Mouse (Mus musculus): ENCODE results near the gene Xpc. TPM values are rescaled to one million over a fixed set of nuclear protein-coding genes. Genes with fewer than 3 reads are reported as not detected.
A peak's percentile ranks its signal among the peaks of the same experiment; 100 is the strongest.

Gene Xpc
- polyA plus RNA-seq, 1 experiment from 2014 or later, result 16.5 TPM

DNA sequence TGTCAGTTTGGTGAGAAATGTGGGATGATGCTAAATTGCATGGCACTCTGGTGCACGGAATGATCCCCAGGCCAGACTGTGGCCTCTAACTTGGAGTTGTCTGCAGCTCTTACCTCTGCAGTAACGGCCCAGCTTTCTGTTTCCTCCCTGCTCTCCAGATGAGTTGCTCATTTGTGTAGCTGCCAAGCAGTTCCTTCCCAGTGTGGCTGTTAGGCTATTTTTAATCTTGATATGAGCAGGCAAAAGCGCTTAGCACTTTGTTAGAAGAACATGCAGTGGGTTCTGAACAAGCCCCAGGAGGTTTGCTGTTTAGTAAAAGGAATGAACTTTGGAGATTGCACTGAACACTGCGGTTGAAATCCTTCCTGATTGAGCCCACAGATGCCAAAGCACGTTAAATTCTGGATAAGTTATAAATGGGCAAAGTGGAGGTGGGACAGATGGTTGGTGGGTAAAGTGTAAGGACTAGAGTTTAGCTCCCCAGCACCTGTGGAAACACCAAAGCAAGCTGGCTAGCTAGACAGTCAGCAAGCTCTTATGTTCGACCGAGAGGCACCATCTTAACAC is 2.8 kb upstream of the Xpc start:
- ATAC-seq (ENCODE audit: low FRiP score), result no peak
- Histone ChIP-seq H3K4me3 (replicated peaks) (no peak overlapping the region), H3K27ac (replicated peaks) (no peak overlapping the region), H3K4me2 (no peak overlapping the region), H3K9ac (replicated peaks) (no peak overlapping the region), H3K9me3 (replicated peaks) (no peaks in the 10 kb centered on the region), H3K36me3 (peaks cover 58% of the 10 kb centered on the region), H3K4me1 (peaks cover 28% of the 10 kb centered on the region), H3K27me3 (replicated peaks) (no peaks in the 10 kb centered on the region)
- 87% methylated on average over 7 of the region's 7 CpGs for WGBS

DNA sequence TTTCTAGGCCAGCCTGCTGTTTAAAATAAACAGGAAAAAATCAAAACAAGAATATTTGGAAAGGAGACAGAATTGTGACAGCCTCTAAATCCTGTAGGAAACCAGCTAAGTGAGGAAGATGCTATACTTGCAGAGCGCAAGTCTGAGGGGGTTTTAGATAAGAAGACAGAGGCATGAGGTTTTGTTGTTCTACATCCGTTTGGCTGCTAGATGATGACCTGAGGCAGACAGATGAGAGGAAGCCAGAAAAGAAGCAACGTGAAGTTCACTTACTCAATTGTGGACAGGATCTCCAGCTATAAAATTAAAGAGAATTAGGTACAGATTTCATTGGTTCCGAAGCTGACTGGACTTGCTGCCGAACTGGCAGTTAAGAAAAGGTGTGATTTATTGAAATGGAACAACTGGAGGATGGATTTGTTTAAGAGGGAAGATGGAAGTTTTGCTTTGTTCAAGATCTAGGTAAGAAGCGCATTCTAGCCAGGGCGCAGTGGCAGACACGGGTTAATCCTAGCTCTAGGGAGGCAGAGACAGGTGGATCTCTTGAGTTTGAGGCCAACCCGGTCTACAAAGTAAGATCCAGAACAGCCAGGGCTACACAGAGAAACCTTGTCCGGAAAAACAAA is 838 bp downstream of the Xpc start:
- Histone ChIP-seq H3K4me3 (replicated peaks) (peak overlapping the region; percentile 84), H3K27me3 (replicated peaks) (no peaks in the 10 kb centered on the region), H3K4me1 (peaks cover 29% of the 10 kb centered on the region), H3K36me3 (peaks cover 21% of the 10 kb centered on the region), H3K4me2 (peak overlapping the region; percentile 84), H3K9me3 (replicated peaks) (no peaks in the 10 kb centered on the region), H3K27ac (replicated peaks) (0 out of 2 replicates have a peak overlapping the region, but pooled peaks have one; percentile 79), H3K9ac (replicated peaks) (peak overlapping the region; percentile 84)
- no peak for ATAC-seq (ENCODE audit: low FRiP score)
- 27% methylated on average over 10 of the region's 10 CpGs for WGBS

DNA sequence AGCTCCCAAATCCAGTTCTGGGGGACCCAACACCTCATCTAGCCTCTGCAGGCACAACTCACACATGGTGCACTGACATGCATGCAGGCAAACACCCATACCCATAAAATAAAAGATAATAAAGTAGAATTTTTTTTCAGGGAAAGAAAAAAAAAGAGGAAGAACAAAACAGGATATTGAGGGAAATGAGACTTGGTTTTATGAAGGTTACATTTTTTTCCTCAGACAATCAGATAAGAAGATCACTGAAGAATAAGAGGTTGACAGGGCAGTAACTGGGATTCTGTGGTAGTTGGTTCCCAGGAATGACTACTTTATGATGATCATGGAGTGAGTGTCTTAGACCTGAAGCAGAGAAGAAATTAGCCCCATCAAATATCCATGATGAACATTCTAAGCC is 1.6 kb downstream of the Xpc start:
- no peak overlapping the region for H3K27ac ChIP-seq (replicated peaks)
- H3K4me3 ChIP-seq (replicated peaks), result no peak overlapping the region

DNA sequence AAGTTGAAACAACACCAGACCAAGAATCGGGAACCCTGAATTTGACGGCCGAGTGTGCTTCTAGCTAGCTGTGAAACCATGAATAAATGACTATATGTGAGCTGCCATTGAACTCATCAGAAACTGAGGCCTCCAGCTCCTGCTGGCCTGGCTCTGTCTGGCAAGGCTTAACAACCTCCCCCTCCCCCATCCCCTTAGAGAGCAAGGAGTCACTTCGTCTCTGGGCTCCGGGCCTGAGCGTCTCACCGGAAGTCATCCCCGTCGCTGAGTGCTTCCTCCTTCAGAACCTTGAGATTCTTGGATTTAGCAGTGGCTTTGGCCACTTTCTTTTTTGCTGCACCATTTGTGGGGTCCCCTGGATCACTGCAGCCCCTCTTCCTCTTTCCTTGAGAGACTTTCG is 5.5 kb downstream of the Xpc start:
- no peaks in the 10 kb centered on the region for H3K9me3 ChIP-seq (replicated peaks)
- H3K27me3 ChIP-seq (replicated peaks), result no peaks in the 10 kb centered on the region
- peaks cover 34% of the 10 kb centered on the region for H3K36me3 ChIP-seq
- no peak for ATAC-seq (ENCODE audit: low FRiP score)
- H3K4me2 ChIP-seq, result no peak overlapping the region
- H3K9ac ChIP-seq (replicated peaks), result no peak overlapping the region
- no peak overlapping the region for H3K27ac ChIP-seq (replicated peaks)
- H3K4me1 ChIP-seq, result peaks cover 14% of the 10 kb centered on the region
- WGBS, result 89% methylated on average over 10 of the region's 10 CpGs
- no peak overlapping the region for H3K4me3 ChIP-seq (replicated peaks)

More for the DNA sequence above, 1.6 kb downstream of the Xpc start:
- Histone ChIP-seq H3K4me2 (0 out of 2 replicates have a peak overlapping the region, but pooled peaks have one; percentile 84), H3K27me3 (replicated peaks) (no peaks in the 10 kb centered on the region), H3K36me3 (peaks cover 14% of the 10 kb centered on the region), H3K9ac (replicated peaks) (no peak overlapping the region), H3K4me1 (peaks cover 29% of the 10 kb centered on the region), H3K9me3 (replicated peaks) (no peaks in the 10 kb centered on the region)
- no peak for ATAC-seq (ENCODE audit: low FRiP score)

DNA sequence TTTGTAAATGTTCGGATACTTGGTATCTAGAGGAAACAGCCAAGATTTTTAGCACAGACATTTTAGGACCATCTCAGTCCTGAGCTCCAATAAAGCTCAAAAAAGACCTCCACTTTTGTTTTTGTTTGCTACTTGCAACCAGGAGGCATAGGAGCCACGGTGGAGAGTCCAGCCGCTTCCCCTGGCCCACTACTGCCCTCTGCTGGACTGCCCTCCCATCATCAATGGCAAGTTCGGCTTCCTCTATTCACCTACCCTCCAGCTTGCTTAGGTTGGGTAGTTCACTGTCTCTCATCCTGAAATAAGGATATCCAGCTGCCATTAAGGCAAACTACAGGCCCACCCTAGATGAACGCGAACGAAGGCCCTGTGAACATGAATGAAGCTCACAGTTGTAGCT is 6.4 kb downstream of the Xpc start:
- H3K36me3 ChIP-seq, result peaks cover 42% of the 10 kb centered on the region
- no peak overlapping the region for H3K27ac ChIP-seq (replicated peaks)
- H3K27me3 ChIP-seq (replicated peaks), result no peaks in the 10 kb centered on the region

DNA sequence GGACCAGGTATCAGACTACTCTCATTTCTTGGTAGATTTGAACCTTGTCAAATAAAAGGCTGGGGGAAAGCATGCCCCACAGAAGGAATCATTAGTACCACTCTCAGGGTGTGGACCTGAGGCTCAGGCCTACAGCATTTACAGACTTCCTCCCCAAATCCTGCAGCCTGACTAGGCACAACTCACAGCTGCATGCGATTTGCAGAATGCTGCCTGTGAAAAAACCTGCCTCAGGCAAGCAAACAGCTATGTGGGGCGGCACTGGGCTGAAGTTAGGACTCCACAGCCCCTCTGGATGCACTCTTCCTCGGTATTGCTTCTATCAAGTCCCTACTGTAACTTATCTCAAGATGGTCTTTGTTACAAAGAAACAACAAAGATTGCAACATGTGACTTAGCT is 7.6 kb downstream of the Xpc start:
- Histone ChIP-seq H3K9ac (replicated peaks) (no peak overlapping the region), H3K27me3 (replicated peaks) (no peaks in the 10 kb centered on the region), H3K4me1 (no peaks in the 10 kb centered on the region), H3K36me3 (peaks cover 55% of the 10 kb centered on the region), H3K4me2 (no peak overlapping the region), H3K4me3 (replicated peaks) (no peak overlapping the region), H3K27ac (replicated peaks) (no peak overlapping the region), H3K9me3 (replicated peaks) (no peaks in the 10 kb centered on the region)
- ATAC-seq (ENCODE audit: low FRiP score), result no peak
- 97% methylated on average over 3 of the region's 3 CpGs for WGBS

More for the DNA sequence above, 6.4 kb downstream of the Xpc start:
- no peak overlapping the region for H3K4me2 ChIP-seq
- H3K4me3 ChIP-seq (replicated peaks), result no peak overlapping the region
- 44% methylated on average over 7 of the region's 7 CpGs for WGBS
- ATAC-seq (ENCODE audit: low FRiP score), result no peak
- no peaks in the 10 kb centered on the region for H3K9me3 ChIP-seq (replicated peaks)
- no peak overlapping the region for H3K9ac ChIP-seq (replicated peaks)
- peaks cover 7% of the 10 kb centered on the region for H3K4me1 ChIP-seq

DNA sequence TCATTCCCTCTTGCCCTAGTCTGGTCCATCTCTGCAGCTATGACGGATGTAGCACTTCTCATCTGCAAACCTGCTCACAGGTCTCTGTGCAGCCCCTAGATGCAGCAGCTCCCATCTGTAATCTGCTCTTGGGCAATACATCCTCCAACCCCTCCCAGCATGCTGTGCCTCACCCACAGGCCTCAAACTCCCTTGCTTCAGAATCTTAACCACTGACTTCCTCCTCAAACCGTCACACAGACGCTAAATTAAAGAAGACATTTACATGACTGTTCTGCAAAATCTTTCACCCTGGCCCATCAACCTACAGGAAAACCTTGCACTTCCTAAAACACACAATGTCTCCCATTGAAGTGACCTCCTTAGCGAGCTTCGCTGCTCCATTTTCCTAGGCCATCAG is 9.7 kb downstream of the Xpc start:
- ATAC-seq (ENCODE audit: low FRiP score), result no peak
- Histone ChIP-seq H3K4me3 (replicated peaks) (no peak overlapping the region), H3K4me2 (no peak overlapping the region), H3K4me1 (no peaks in the 10 kb centered on the region), H3K36me3 (peaks cover 74% of the 10 kb centered on the region), H3K9ac (replicated peaks) (no peak overlapping the region), H3K9me3 (replicated peaks) (no peaks in the 10 kb centered on the region), H3K27me3 (replicated peaks) (no peaks in the 10 kb centered on the region), H3K27ac (replicated peaks) (no peak overlapping the region)
- 93% methylated on average over 5 of the region's 5 CpGs for WGBS

DNA sequence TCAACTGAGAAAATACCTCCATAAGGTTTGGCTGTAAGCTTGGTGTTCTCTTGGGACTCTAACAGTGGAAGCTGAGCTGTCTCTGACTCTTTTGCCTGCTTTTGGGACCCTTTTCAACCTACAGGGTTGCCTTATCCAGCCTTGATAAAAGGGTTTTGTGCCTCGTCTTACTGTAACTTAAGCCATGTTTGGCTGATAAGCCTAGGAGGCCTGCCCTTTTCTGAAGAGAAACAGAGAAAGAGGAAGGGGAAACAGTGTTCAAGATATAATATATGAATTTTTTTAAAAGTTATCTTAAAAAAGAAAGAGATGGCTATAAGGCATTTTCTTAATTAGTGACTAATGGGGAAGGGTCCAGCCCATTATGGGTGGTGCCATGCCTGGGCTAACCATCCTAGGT is 12.4 kb downstream of the Xpc start:
- Histone ChIP-seq H3K4me2 (no peak overlapping the region), H3K27ac (replicated peaks) (no peak overlapping the region), H3K36me3 (peaks cover 98% of the 10 kb centered on the region), H3K9ac (replicated peaks) (no peak overlapping the region), H3K27me3 (replicated peaks) (no peaks in the 10 kb centered on the region), H3K9me3 (replicated peaks) (no peaks in the 10 kb centered on the region), H3K4me1 (no peaks in the 10 kb centered on the region), H3K4me3 (replicated peaks) (no peak overlapping the region)
- WGBS, result 90% methylated on average over 1 of the region's 1 CpGs
- no peak for ATAC-seq (ENCODE audit: low FRiP score)

DNA sequence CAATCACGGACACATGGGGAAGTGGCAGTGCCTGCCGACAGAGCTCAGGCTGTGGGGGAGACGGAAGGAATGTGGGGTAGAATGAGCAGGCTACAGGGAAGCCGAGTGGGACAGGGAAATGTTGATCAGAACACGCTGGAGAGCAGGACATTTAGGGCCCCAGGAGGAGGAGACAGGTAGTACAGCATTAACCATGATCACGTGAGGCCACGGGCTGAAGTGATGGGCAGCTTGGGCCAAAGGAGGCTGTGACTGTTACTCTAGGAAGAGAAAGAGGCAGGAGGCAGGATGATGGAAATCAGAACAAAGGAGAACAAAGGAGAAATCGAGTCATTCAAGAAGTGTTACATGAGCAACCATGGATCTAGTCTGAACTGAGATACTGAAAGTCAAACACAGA is 21.2 kb downstream of the Xpc start:
- no peaks in the 10 kb centered on the region for H3K4me1 ChIP-seq
- H3K4me2 ChIP-seq, result no peak overlapping the region
- 91% methylated on average over 8 of the region's 8 CpGs for WGBS
- H3K9ac ChIP-seq (replicated peaks), result no peak overlapping the region
- ATAC-seq (ENCODE audit: low FRiP score), result no peak
- no peak overlapping the region for H3K27ac ChIP-seq (replicated peaks)
- no peaks in the 10 kb centered on the region for H3K9me3 ChIP-seq (replicated peaks)
- peaks cover 90% of the 10 kb centered on the region for H3K36me3 ChIP-seq
- H3K4me3 ChIP-seq (replicated peaks), result no peak overlapping the region
- no peaks in the 10 kb centered on the region for H3K27me3 ChIP-seq (replicated peaks)

DNA sequence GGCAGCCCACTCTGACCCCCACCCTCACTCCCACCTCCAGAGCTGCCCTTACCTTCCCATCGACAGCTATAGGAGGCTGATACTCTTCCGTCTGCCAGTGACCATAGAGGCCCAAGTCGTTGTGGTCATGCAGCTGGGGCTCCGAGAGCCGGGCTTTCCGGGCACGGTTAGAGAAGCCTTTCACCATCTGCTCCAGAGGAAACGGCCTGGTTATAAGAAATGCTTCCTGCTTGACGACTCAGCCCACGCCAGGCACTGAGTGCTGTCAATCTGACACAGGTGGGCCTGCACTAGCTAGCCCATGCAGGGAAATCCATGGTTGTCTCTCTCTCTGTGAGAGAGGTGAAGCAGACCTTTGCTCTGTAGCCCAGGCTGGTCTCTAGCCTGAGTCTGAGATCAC is 22.6 kb downstream of the Xpc start:
- H3K9me3 ChIP-seq (replicated peaks), result no peaks in the 10 kb centered on the region
- ATAC-seq (ENCODE audit: low FRiP score), result no peak
- peaks cover 85% of the 10 kb centered on the region for H3K36me3 ChIP-seq
- WGBS, result 93% methylated on average over 10 of the region's 10 CpGs
- H3K27me3 ChIP-seq (replicated peaks), result no peaks in the 10 kb centered on the region
- no peak overlapping the region for H3K9ac ChIP-seq (replicated peaks)
- no peak overlapping the region for H3K4me3 ChIP-seq (replicated peaks)
- H3K4me1 ChIP-seq, result no peaks in the 10 kb centered on the region
- no peak overlapping the region for H3K4me2 ChIP-seq
- no peak overlapping the region for H3K27ac ChIP-seq (replicated peaks)

DNA sequence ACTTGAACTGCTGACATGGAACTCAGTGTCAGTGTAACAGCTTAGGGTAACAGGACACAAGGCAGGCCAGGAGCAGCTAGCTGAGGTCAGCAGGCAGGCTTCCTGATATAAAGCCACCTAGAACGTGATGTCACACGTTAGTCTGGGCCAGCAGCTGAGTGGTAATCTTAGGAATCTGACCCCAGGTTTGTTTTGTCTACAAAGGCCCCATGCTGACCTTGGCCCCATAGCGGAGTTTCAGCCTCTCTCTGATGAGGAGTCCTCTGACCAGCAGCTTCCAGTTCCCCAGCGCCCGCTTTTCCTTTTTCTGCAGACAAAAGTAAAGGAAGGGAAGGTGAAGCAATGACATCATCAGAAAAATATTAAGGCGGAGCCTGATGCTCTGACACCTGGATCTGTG is 24.7 kb downstream of the Xpc start:
- Histone ChIP-seq H3K4me1 (no peaks in the 10 kb centered on the region), H3K27ac (replicated peaks) (no peak overlapping the region), H3K36me3 (peaks cover 85% of the 10 kb centered on the region), H3K4me3 (replicated peaks) (no peak overlapping the region), H3K9me3 (replicated peaks) (no peaks in the 10 kb centered on the region), H3K4me2 (no peak overlapping the region), H3K27me3 (replicated peaks) (no peaks in the 10 kb centered on the region), H3K9ac (replicated peaks) (no peak overlapping the region)
- ATAC-seq (ENCODE audit: low FRiP score), result no peak
- 81% methylated on average over 6 of the region's 6 CpGs for WGBS

DNA sequence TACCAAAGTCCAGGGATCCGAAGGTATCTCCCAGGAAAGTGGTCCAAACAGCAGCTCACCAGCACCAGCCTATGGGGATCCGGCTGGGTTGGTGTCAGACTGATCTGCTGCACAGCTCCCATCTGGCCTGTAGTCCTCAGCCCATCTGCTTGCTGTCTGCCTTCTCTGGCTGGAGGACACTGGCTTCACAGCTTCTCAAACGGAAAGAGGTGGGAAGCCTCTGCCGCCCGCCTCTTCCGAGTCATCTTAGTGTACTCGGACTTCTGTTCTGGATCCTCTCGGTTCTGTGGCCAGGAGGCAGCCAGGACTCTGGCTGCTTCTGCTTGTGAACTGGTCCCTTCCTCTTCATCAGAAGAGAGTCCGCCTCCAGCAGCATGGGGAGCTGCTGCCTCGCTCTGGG is 25.8 kb downstream of the Xpc start:
- Histone ChIP-seq H3K4me2 (no peak overlapping the region), H3K4me3 (replicated peaks) (no peak overlapping the region), H3K27me3 (replicated peaks) (no peaks in the 10 kb centered on the region), H3K36me3 (peaks cover 86% of the 10 kb centered on the region), H3K9ac (replicated peaks) (no peak overlapping the region), H3K9me3 (replicated peaks) (no peaks in the 10 kb centered on the region), H3K27ac (replicated peaks) (no peak overlapping the region), H3K4me1 (no peaks in the 10 kb centered on the region)
- WGBS, result 87% methylated on average over 10 of the region's 10 CpGs
- ATAC-seq (ENCODE audit: low FRiP score), result no peak
